Mouse (Mus musculus): ENCODE data around the gene Gm10912.
"Not testable (repeated sequence)": the region's sequence is repeated elsewhere in the genome, so short reads cannot be mapped to it uniquely, and the experiment has no call there.

Gene Gm10912

DNA sequence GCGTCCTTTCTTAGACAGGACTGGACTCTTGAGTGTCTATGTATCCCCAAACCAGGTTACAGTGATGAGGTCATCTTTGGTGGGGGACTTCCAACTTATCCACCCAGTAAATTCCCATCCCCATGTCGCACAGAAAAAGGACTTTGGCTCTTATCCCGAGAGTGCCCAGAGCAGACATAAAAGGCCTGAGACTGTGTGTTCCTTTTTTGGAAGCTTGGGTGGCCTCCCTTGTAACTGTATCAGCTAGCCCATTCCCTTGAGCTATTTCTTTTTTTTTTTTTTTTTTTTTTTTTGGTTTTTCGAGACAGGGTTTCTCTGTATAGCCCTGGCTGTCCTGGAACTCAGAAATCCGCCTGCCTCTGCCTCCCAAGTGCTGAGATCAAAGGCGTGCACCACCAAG lies at the start of gene Gm10912:
Gene Gm10912 (plus strand): TSS at position 301 of the 400 bp plus-strand sequence.
- in situ Hi-C loops (cut with MboI; ENCODE audit: low sequenced_read_pairs) = not testable (repeated sequence)

GRCm38 (mm10) chr2:104023096-104023495 lies 42.5 kb upstream of the Gm10912 start:
- in situ Hi-C loops (cut with MboI; ENCODE audit: low sequenced_read_pairs) = no loop called here

- in situ Hi-C loops (cut with MboI; ENCODE audit: low sequenced_read_pairs) = no loop called here
Observed at GRCm38 (mm10) chr2:104024656-104025055, 41.0 kb upstream of the Gm10912 start.

GRCm38 (mm10) chr2:104027458-104028138 lies 38.0 kb upstream of the Gm10912 start, which contains the start of gene Fbxo3:
Gene Fbxo3 (plus strand): TSS chr2:104027721.
- in situ Hi-C loops (cut with MboI; ENCODE audit: low sequenced_read_pairs) = no loop called here

DNA sequence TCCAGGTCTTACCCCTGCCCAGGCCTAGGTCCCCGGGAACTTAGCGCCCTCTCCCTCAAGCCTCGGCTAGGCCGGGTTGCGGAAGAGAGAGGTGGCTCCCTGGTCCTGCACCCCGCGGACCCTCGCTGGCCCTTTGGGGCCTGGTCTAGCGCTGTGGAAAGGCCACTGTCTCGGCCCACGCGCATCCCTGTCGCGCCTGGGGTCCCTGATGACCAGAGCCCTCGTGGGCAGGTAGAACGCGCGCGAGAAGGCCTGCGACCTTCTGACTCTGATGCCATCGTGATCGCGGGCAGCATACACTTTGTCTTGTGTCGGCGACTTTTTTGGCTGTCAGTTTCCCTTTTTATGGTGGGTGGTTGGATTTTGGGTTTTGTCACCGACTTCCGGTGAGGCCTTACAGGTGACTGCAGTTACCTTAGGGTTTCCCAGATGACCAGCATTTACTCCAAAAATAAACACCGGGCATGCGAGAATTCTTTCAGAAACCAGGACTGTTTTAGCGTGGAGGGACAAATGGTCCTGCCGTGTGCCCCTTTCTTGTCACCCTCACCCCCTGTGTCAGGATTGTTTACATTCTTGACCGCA lies 37.4 kb upstream of the Gm10912 start, which contains the start of gene 4931422A03Rik:
Gene 4931422A03Rik (minus strand): TSS at position 223 of the 585 bp plus-strand sequence.
- in situ Hi-C loops (cut with MboI; ENCODE audit: low sequenced_read_pairs) = no loop called here

DNA sequence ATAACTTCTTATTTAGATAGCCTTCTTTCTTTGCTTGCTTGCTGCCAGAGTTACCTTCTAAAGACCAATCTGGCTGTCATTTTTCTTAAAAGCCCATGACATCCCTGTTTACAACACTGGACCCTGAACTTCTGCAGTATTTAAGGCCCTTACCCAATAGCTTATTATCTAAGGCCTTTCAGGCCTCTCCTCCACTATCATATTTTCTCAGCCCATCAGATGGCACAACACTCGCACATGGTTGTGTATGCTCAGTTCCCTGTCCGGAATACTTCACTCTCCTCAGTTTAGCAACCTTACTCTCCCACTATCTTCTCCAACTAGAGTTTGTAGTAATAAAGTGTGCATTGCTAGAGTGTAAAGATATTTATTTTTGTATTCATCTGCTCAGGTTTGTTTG lies 36.6 kb upstream of the Gm10912 start:
- in situ Hi-C loops (cut with MboI; ENCODE audit: low sequenced_read_pairs) = no loop called here

DNA sequence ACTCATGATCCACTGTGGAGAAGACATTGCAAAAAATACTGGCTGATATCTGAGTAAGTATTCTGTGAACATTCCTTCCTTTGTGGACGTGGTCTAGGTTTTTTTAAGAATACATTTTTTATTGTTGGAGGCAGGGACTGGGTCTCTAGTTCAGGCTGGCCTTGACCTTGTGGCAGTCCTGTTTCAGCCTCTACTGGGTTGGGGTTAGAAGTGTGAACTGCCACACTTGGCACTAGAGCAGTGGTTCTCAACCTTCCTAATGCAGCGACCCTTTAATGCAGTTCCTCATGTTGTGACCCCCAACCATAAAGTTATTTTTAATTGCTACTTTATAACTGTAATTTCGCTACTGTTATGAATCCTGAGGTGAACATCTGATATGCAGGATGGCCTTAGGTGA lies 35.2 kb upstream of the Gm10912 start:
- in situ Hi-C loops (cut with MboI; ENCODE audit: low sequenced_read_pairs) = no loop called here

- in situ Hi-C loops (cut with MboI; ENCODE audit: low sequenced_read_pairs) = no loop called here
Observed at GRCm38 (mm10) chr2:104032056-104032455, 33.6 kb upstream of the Gm10912 start.

- in situ Hi-C loops (cut with MboI; ENCODE audit: low sequenced_read_pairs) = no loop called here
Observed at GRCm38 (mm10) chr2:104034832-104035472, 30.7 kb upstream of the Gm10912 start.

DNA sequence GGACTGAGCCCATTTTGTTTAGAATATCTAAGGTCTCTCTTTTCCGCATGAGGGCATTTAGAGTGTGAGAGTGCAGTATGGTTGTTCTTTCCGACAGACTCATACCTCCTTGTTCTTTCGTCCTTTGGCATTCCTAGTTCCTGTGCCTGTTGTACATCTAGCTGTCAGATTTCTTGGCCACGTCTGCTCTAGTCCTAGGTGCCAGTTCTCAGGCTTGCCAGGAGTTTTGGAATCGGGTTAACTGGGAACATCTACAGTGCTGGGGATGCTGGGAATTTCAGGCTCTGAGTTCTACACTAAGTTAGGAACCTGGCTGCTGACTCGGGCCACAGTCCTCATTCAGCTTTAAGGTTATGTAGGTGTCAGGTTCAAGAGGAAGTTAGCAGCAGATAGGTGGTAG lies 30.0 kb upstream of the Gm10912 start:
- in situ Hi-C loops (cut with MboI; ENCODE audit: low sequenced_read_pairs) = no loop called here

DNA sequence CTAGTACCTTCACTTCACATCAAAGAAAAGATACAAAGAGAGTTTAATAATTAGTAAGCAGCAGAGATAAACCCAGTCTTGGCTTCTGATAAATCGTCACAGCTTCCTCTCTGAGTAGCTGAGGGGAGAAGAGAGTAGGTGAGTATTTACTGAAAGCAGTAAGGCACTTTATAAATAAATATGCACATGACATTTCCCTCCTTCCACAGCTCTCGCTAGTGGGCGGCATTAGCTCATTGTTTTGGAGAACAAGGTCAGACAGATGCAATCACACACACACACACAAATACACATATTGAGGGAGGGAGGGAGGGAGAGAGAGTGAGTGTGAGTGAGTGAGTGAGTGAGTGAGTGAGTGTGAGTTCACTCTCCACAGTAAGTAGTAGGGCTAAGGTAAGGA lies 29.3 kb upstream of the Gm10912 start:
- in situ Hi-C loops (cut with MboI; ENCODE audit: low sequenced_read_pairs) = no loop called here

DNA sequence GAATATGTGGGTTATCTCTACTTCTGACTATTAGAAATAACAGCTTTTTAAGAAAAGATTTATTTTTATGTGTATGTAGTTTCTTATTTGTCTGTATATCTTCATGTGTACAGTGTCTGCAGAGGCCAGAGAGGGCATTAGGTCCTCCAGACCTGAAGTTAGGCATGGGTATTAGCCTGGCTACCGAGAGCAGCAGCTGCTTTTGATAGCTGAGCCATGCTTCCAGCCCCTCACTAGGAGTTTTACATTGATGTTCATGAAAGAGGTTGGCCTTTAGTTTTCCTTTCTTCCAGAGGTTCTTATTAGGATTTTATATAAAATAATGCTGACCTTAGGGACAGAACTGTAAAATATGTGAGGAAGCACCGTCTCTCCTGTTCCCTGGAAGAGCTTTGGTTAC lies 27.4 kb upstream of the Gm10912 start:
- in situ Hi-C loops (cut with MboI; ENCODE audit: low sequenced_read_pairs) = no loop called here

GRCm38 (mm10) chr2:104041632-104042031 lies 24.0 kb upstream of the Gm10912 start:
- in situ Hi-C loops (cut with MboI; ENCODE audit: low sequenced_read_pairs) = no loop called here

GRCm38 (mm10) chr2:104042766-104043165 lies 22.9 kb upstream of the Gm10912 start:
- in situ Hi-C loops (cut with MboI; ENCODE audit: low sequenced_read_pairs) = no loop called here

GRCm38 (mm10) chr2:104043624-104044478 lies 21.8 kb upstream of the Gm10912 start:
- in situ Hi-C loops (cut with MboI; ENCODE audit: low sequenced_read_pairs) = no loop called here

GRCm38 (mm10) chr2:104044479-104045080 lies 21.0 kb upstream of the Gm10912 start:
- in situ Hi-C loops (cut with MboI; ENCODE audit: low sequenced_read_pairs) = no loop called here

GRCm38 (mm10) chr2:104058381-104058780 lies 7.2 kb upstream of the Gm10912 start:
- in situ Hi-C loops (cut with MboI; ENCODE audit: low sequenced_read_pairs) = no loop called here

DNA sequence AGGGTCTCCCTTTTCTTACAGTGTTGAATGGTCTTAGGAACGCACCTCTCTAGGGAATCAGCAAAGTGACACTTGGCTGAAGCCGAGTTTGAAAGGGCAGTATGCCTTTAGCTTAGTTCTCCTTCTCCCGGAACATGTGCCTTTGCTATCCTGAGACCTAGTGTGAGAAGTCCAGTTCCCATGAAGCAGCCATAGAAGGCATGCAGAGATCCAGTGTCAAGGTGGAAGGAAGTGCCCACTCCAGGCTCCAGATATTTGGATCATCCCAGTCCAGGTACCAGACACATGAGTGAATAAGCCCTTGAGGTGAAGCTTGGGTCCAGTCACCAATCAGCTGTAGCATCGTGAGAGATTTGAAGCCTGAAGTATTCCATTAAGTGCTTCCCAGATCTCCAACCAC lies 6.7 kb upstream of the Gm10912 start:
- in situ Hi-C loops (cut with MboI; ENCODE audit: low sequenced_read_pairs) = no loop called here

- in situ Hi-C loops (cut with MboI; ENCODE audit: low sequenced_read_pairs) = no loop called here
Observed at GRCm38 (mm10) chr2:104059786-104060185, 5.8 kb upstream of the Gm10912 start.

- in situ Hi-C loops (cut with MboI; ENCODE audit: low sequenced_read_pairs) = no loop called here
Observed at GRCm38 (mm10) chr2:104060996-104061395, 4.6 kb upstream of the Gm10912 start.

DNA sequence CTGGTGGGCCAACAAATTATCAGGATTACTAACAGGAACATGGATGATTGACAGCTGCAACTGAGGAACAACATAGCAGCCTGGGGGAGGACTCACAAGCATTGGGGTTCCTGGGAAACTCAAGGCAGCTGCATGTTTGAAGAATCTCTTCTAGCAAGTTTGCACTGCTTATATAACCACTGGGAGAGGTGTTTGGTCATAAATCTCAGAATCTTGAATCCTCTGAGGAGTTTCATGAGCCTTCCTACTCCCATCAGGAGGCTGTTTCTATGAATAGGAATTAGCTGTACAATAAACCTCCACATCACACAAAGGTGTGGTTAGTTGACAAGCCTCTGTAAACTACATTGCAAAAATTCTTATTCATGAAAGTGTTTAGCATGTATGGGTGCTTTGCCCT lies 3.0 kb upstream of the Gm10912 start:
- in situ Hi-C loops (cut with MboI; ENCODE audit: low sequenced_read_pairs) = no loop called here

Data from CH12F3 (cell line).